Mouse (Mus musculus): Measurements from ENCODE around the gene Ctsk. TPM values are rescaled to one million over a fixed set of nuclear protein-coding genes. Genes with fewer than 3 reads are reported as not detected.

Ctsk gene
- total and polyA plus RNA-seq, 3 experiments = 0.20 TPM; not detected in 2

DNA sequence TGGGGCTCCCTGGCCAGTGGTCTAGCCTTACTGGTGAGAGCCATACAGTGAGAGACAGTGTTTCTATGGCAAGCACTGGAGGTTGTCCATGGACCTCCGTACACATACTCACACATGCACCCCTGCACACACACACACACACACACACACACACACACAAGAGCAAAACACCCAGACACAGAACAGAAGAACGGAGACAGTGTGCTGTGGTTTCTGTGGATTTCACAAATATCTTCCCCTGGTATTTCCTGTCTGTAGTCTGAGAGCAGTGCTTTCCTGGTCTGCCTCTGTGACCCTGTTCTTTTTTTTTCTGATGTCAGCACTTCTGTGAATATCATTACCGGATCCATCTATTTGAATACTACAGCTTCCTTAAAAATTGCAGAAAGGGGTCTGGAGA, 24.6 kb downstream of the Ctsk start:
- Histone ChIP-seq H3K4me3 (replicated peaks in 1 of 3; ENCODE audit: low read depth in 2 of 3, low read length in 2 of 3, poor library complexity in 1 of 3) (no peak overlapping the region), H3K9ac (ENCODE audit: insufficient read depth, low read depth) (no peak overlapping the region)
- DNase-seq (ENCODE audit: extremely low read depth) = peak; percentile 54

GRCm38 (mm10) chr3:95524673-95525072, 25.6 kb downstream of the Ctsk start:
- H3K9me3 ChIP-seq (replicated peaks; ENCODE audit: low read length) = no peaks in the 10 kb centered on the region
- peaks cover 22% of the 10 kb centered on the region for H3K79me2 ChIP-seq (replicated peaks; ENCODE audit: control insufficient read depth, extremely low read depth, insufficient read depth, poor library complexity, severe bottlenecking)
- DNase-seq (ENCODE audit: extremely low read depth) = no peak
- H3K27ac ChIP-seq (ENCODE audit: insufficient read depth, low read depth) = no peak overlapping the region
- no peak for TF ChIP-seq UBTF (IDR thresholded peaks at IDR 0.05; ENCODE audit: low read depth, low read length)
- no peak for TF ChIP-seq ELF1 (IDR thresholded peaks at IDR 0.05; ENCODE audit: low read depth, low read length)
- no peak for TF ChIP-seq ZC3H11A (IDR thresholded peaks at IDR 0.05; ENCODE audit: low read depth, low read length)
- TF ChIP-seq GABPA (IDR thresholded peaks at IDR 0.05; ENCODE audit: insufficient replicate concordance, low read depth, low read length) = no peak
- TF ChIP-seq ZMIZ1 (IDR thresholded peaks at IDR 0.05; ENCODE audit: low read depth, low read length) = no peak
- TF ChIP-seq SMC3 (IDR thresholded peaks at IDR 0.05; ENCODE audit: low read depth, low read length) = no peak
- no peak for TF ChIP-seq IRF4 (IDR thresholded peaks at IDR 0.05; ENCODE audit: low read depth, low read length)
- no peak for TF ChIP-seq TBP (conservative IDR thresholded peaks at IDR 0.05; ENCODE audit: low read depth, low read length)
- no peak for TF ChIP-seq BHLHE40 (IDR thresholded peaks at IDR 0.05; ENCODE audit: low read depth, low read length)
- no peak for TF ChIP-seq CHD2 (IDR thresholded peaks at IDR 0.05; ENCODE audit: low read length)
- TF ChIP-seq HCFC1 (IDR thresholded peaks at IDR 0.05; ENCODE audit: low read depth, low read length) = no peak
- no peak for TF ChIP-seq JUND (conservative IDR thresholded peaks at IDR 0.05; ENCODE audit: low read depth, low read length)
- no peak for TF ChIP-seq CTCF (conservative IDR thresholded peaks at IDR 0.05 in 1 of 2, IDR thresholded peaks at IDR 0.05 in 1 of 2; ENCODE audit: low read depth in 2 of 2, low read length in 2 of 2)
- no peak for TF ChIP-seq USF2 (conservative IDR thresholded peaks at IDR 0.05; ENCODE audit: low read depth, low read length)
- TF ChIP-seq E2F4 (IDR thresholded peaks at IDR 0.05; ENCODE audit: insufficient replicate concordance, low read depth, low read length) = no peak
- no peak for TF ChIP-seq RCOR1 (conservative IDR thresholded peaks at IDR 0.05; ENCODE audit: low read depth, low read length)
- no peak for TF ChIP-seq CHD1 (IDR thresholded peaks at IDR 0.05; ENCODE audit: low read depth, low read length)
- TF ChIP-seq POLR2AphosphoS2 (IDR thresholded peaks at IDR 0.05; ENCODE audit: low read depth, low read length) = no peak
- no peak for TF ChIP-seq RAD21 (IDR thresholded peaks at IDR 0.05; ENCODE audit: low read depth, low read length)
- no peak for TF ChIP-seq KAT2A (IDR thresholded peaks at IDR 0.05; ENCODE audit: insufficient replicate concordance, low read length)
- H3K36me3 ChIP-seq (replicated peaks in 1 of 2; ENCODE audit: control insufficient read depth in 1 of 2, insufficient read depth in 1 of 2, low read length in 1 of 2) = peaks cover 2 to 9% of the 10 kb centered on the region in 2 experiments
- no peak overlapping the region for H3K9ac ChIP-seq (ENCODE audit: insufficient read depth, low read depth)
- no peak overlapping the region for H3K4me3 ChIP-seq (replicated peaks in 1 of 3; ENCODE audit: low read depth in 2 of 3, low read length in 2 of 3, poor library complexity in 1 of 3)
- peaks cover 28 to 62% of the 10 kb centered on the region in 2 experiments for H3K4me1 ChIP-seq (ENCODE audit: control insufficient read depth in 1 of 2, insufficient read depth in 2 of 2)
- dilution Hi-C loops (cut with MboI; ENCODE audit: extremely low pct_ligation_motif_present, extremely low pct_unique_long_range_greater_than_20kb, low sequenced_read_pairs) = no loop called here
- in situ Hi-C loops (cut with MboI; ENCODE audit: low pct_ligation_motif_present, low pct_unique_long_range_greater_than_20kb, low sequenced_read_pairs) = loop anchor here (5.0 to 25.0 kb wide), 2 partner anchors 48 to 238 kb away; partner anchors contain the start of gene Tars2
- no peak overlapping the region for H3K4me2 ChIP-seq (ENCODE audit: insufficient read depth, low read depth, poor library complexity, severe bottlenecking)
- no peaks in the 10 kb centered on the region for H3K27me3 ChIP-seq (replicated peaks)

More for the DNA sequence above, 24.6 kb downstream of the Ctsk start:
- dilution Hi-C loops (cut with MboI; ENCODE audit: extremely low pct_ligation_motif_present, extremely low pct_unique_long_range_greater_than_20kb, low sequenced_read_pairs) = no loop called here
- in situ Hi-C loops (cut with MboI; ENCODE audit: low pct_ligation_motif_present, low pct_unique_long_range_greater_than_20kb, low sequenced_read_pairs) = loop anchor here (5.0 to 25.0 kb wide), 2 partner anchors 49 to 239 kb away; partner anchors contain the start of gene Tars2
- TF ChIP-seq ELF1 (IDR thresholded peaks at IDR 0.05; ENCODE audit: low read depth, low read length) (0 out of 2 replicates have a peak, but pooled peaks have one; percentile 27), ZNF384 (IDR thresholded peaks at IDR 0.05; ENCODE audit: low read depth, low read length) (peak; percentile 66), RCOR1 (conservative IDR thresholded peaks at IDR 0.05; ENCODE audit: low read depth, low read length) (no peak), NRF1 (IDR thresholded peaks at IDR 0.05; ENCODE audit: low read depth, low read length) (no peak), IRF4 (IDR thresholded peaks at IDR 0.05; ENCODE audit: low read depth, low read length) (peak; percentile 44; the same call in 1 of the 2 replicates), BHLHE40 (IDR thresholded peaks at IDR 0.05; ENCODE audit: low read depth, low read length) (peak; percentile 46), HCFC1 (IDR thresholded peaks at IDR 0.05; ENCODE audit: low read depth, low read length) (no peak), POLR2AphosphoS2 (IDR thresholded peaks at IDR 0.05; ENCODE audit: low read depth, low read length) (no peak), EP300 (IDR thresholded peaks at IDR 0.05; ENCODE audit: low read length) (peak; percentile 29; the same call in 1 of the 2 replicates), ETS1 (conservative IDR thresholded peaks at IDR 0.05; ENCODE audit: low read depth, low read length) (peak; percentile 48), MEF2A (IDR thresholded peaks at IDR 0.05; ENCODE audit: borderline replicate concordance, low read depth, low read length) (0 out of 2 replicates have a peak, but pooled peaks have one; percentile 44), MAFK (IDR thresholded peaks at IDR 0.05; ENCODE audit: insufficient replicate concordance, low read length) (peak; percentile 84), TCF12 (IDR thresholded peaks at IDR 0.05; ENCODE audit: low read depth, low read length) (no peak)
- Histone ChIP-seq H3K9me3 (replicated peaks; ENCODE audit: low read length) (no peaks in the 10 kb centered on the region), H3K4me1 (ENCODE audit: control insufficient read depth in 1 of 2, insufficient read depth in 2 of 2) (peaks cover 25 to 63% of the 10 kb centered on the region in 2 experiments), H3K27ac (ENCODE audit: insufficient read depth, low read depth) (no peak overlapping the region), H3K27me3 (replicated peaks) (no peaks in the 10 kb centered on the region), H3K79me2 (replicated peaks; ENCODE audit: control insufficient read depth, extremely low read depth, insufficient read depth, poor library complexity, severe bottlenecking) (peaks cover 15% of the 10 kb centered on the region), H3K4me2 (ENCODE audit: insufficient read depth, low read depth, poor library complexity, severe bottlenecking) (no peak overlapping the region), H3K36me3 (replicated peaks in 1 of 2; ENCODE audit: control insufficient read depth in 1 of 2, insufficient read depth in 1 of 2, low read length in 1 of 2) (no peaks in the 10 kb centered on the region)

Data from CH12.LX (cell line).